Mouse (Mus musculus): ENCODE measurements around the gene Aknad1. TPM values are rescaled to one million over a fixed set of nuclear protein-coding genes. Genes with fewer than 3 reads are reported as not detected.

Aknad1 gene
- polyA plus RNA-seq, 1 experiment from 2014 or later = not detected

GRCm38 (mm10) chr3:108719761-108720160 lies 19.7 kb upstream of the Aknad1 start:
- H3K4me3 ChIP-seq = peak overlapping the region; percentile 76; the same call in 1 of the 2 replicates
- no peaks in the 10 kb centered on the region for H3K36me3 ChIP-seq
- ATAC-seq (ENCODE audit: low read depth) = no peak
- H3K9me3 ChIP-seq = no peaks in the 10 kb centered on the region
- 82% methylated on average over 3 of the region's 3 CpGs for WGBS
- H3K4me1 ChIP-seq (replicated peaks) = peaks cover 27% of the 10 kb centered on the region
- H3K27me3 ChIP-seq = no peaks in the 10 kb centered on the region
- H3K27ac ChIP-seq (replicated peaks) = no peak overlapping the region
- H3K9ac ChIP-seq = 0 out of 2 replicates have a peak overlapping the region, but pooled peaks have one; percentile 34
- H3K4me2 ChIP-seq = peak overlapping the region; percentile 68

- no peaks in the 10 kb centered on the region for H3K9me3 ChIP-seq
- H3K27me3 ChIP-seq = no peaks in the 10 kb centered on the region
- peaks cover 31% of the 10 kb centered on the region for H3K4me1 ChIP-seq (replicated peaks)
- no peaks in the 10 kb centered on the region for H3K36me3 ChIP-seq
- peak overlapping the region; percentile 68 for H3K4me2 ChIP-seq
- H3K9ac ChIP-seq = peak overlapping the region; percentile 88
- peak overlapping the region; percentile 94 for H3K27ac ChIP-seq (replicated peaks)
- peak overlapping the region; percentile 76 for H3K4me3 ChIP-seq
- under 1% methylated on average over 44 of the region's 44 CpGs for WGBS
- ATAC-seq (ENCODE audit: low read depth) = peak; percentile 61; the same call in 1 of the 2 replicates
These were observed 18.1 kb upstream of the Aknad1 start for GRCm38 (mm10) chr3:108721076-108721991.

- H3K9me3 ChIP-seq = no peaks in the 10 kb centered on the region
- H3K36me3 ChIP-seq = no peaks in the 10 kb centered on the region
- peak; percentile 98 for ATAC-seq (ENCODE audit: low read depth)
- peak within 1 kb of the TSS; percentile 68 for H3K4me2 ChIP-seq
- H3K9ac ChIP-seq = peak within 1 kb of the TSS; percentile 88
- 3% methylated on average over 53 of the region's 53 CpGs for WGBS
- no peaks in the 10 kb centered on the region for H3K27me3 ChIP-seq
- peaks cover 31% of the 10 kb centered on the region for H3K4me1 ChIP-seq (replicated peaks)
- H3K27ac ChIP-seq (replicated peaks) = peak within 1 kb of the TSS; percentile 94
- H3K4me3 ChIP-seq = peak within 1 kb of the TSS; percentile 76
These were observed 17.2 kb upstream of the Aknad1 start, which contains the start of gene Gpsm2 for GRCm38 (mm10) chr3:108722036-108722872. Gene Gpsm2 (minus strand): TSS chr3:108722309.

GRCm38 (mm10) chr3:108726413-108726812 lies 13.0 kb upstream of the Aknad1 start:
- WGBS = 93% methylated on average over 7 of the region's 7 CpGs
- Histone ChIP-seq H3K4me3 (no peak overlapping the region), H3K4me2 (no peak overlapping the region), H3K27me3 (no peaks in the 10 kb centered on the region), H3K9me3 (no peaks in the 10 kb centered on the region), H3K36me3 (no peaks in the 10 kb centered on the region), H3K4me1 (replicated peaks) (peaks cover 12% of the 10 kb centered on the region; the same call in 1 of the 2 replicates), H3K9ac (no peak overlapping the region), H3K27ac (replicated peaks) (no peak overlapping the region)
- ATAC-seq (ENCODE audit: low read depth) = no peak

- no peak overlapping the region for H3K4me3 ChIP-seq
- no peak overlapping the region for H3K9ac ChIP-seq
- H3K27ac ChIP-seq (replicated peaks) = no peak overlapping the region
- no peak overlapping the region for H3K4me2 ChIP-seq
- ATAC-seq (ENCODE audit: low read depth) = no peak
- H3K27me3 ChIP-seq = no peaks in the 10 kb centered on the region
- H3K36me3 ChIP-seq = no peaks in the 10 kb centered on the region
- H3K9me3 ChIP-seq = no peaks in the 10 kb centered on the region
- H3K4me1 ChIP-seq (replicated peaks) = peaks cover 12% of the 10 kb centered on the region; the same call in 1 of the 2 replicates
These were observed 12.1 kb upstream of the Aknad1 start for GRCm38 (mm10) chr3:108727344-108727743.

- Histone ChIP-seq H3K4me3 (no peak overlapping the region), H3K9ac (no peak overlapping the region), H3K27ac (replicated peaks) (no peak overlapping the region), H3K9me3 (no peaks in the 10 kb centered on the region), H3K36me3 (no peaks in the 10 kb centered on the region), H3K27me3 (no peaks in the 10 kb centered on the region), H3K4me1 (replicated peaks) (peaks cover 8% of the 10 kb centered on the region; the same call in 1 of the 2 replicates), H3K4me2 (no peak overlapping the region)
- no peak for ATAC-seq (ENCODE audit: low read depth)
- 93% methylated on average over 3 of the region's 3 CpGs for WGBS
These were observed 11.7 kb upstream of the Aknad1 start for GRCm38 (mm10) chr3:108727776-108728175.

GRCm38 (mm10) chr3:108730316-108730715 lies 9.1 kb upstream of the Aknad1 start:
- H3K27me3 ChIP-seq = no peaks in the 10 kb centered on the region
- no peak for ATAC-seq (ENCODE audit: low read depth)
- WGBS = 45% methylated on average over 12 of the region's 12 CpGs

GRCm38 (mm10) chr3:108737761-108738160 lies 1.7 kb upstream of the Aknad1 start:
- Histone ChIP-seq H3K4me3 (no peak overlapping the region), H3K9ac (no peak overlapping the region), H3K4me2 (no peak overlapping the region), H3K36me3 (no peaks in the 10 kb centered on the region), H3K9me3 (no peaks in the 10 kb centered on the region), H3K27ac (replicated peaks) (no peak overlapping the region), H3K27me3 (no peaks in the 10 kb centered on the region), H3K4me1 (replicated peaks) (no peaks in the 10 kb centered on the region)
- no peak for ATAC-seq (ENCODE audit: low read depth)
- 90% methylated on average over 3 of the region's 3 CpGs for WGBS

More at GRCm38 (mm10) chr3:108730316-108730715, 9.1 kb upstream of the Aknad1 start:
- Histone ChIP-seq H3K27ac (replicated peaks) (no peak overlapping the region), H3K9me3 (no peaks in the 10 kb centered on the region), H3K36me3 (no peaks in the 10 kb centered on the region), H3K4me3 (no peak overlapping the region), H3K4me1 (replicated peaks) (no peaks in the 10 kb centered on the region), H3K9ac (no peak overlapping the region), H3K4me2 (no peak overlapping the region)

- Histone ChIP-seq H3K4me2 (no peak overlapping the region), H3K27ac (replicated peaks) (no peak overlapping the region), H3K36me3 (no peaks in the 10 kb centered on the region), H3K27me3 (no peaks in the 10 kb centered on the region), H3K9me3 (0 out of 2 replicates have a peak, but pooled peaks cover 3% of the 10 kb centered on the region), H3K4me1 (replicated peaks) (no peaks in the 10 kb centered on the region), H3K9ac (no peak overlapping the region), H3K4me3 (no peak overlapping the region)
- 79% methylated on average over 4 of the region's 4 CpGs for WGBS
- ATAC-seq (ENCODE audit: low read depth) = no peak
These were observed 4.6 kb downstream of the Aknad1 start for GRCm38 (mm10) chr3:108744060-108744459.

GRCm38 (mm10) chr3:108751061-108751460 lies 11.6 kb downstream of the Aknad1 start:
- Histone ChIP-seq H3K9me3 (no peaks in the 10 kb centered on the region), H3K4me3 (no peak overlapping the region), H3K4me2 (no peak overlapping the region), H3K4me1 (replicated peaks) (no peaks in the 10 kb centered on the region), H3K9ac (no peak overlapping the region), H3K36me3 (no peaks in the 10 kb centered on the region), H3K27ac (replicated peaks) (no peak overlapping the region), H3K27me3 (no peaks in the 10 kb centered on the region)
- no peak for ATAC-seq (ENCODE audit: low read depth)
- WGBS = 75% methylated on average over 6 of the region's 6 CpGs

GRCm38 (mm10) chr3:108751691-108752090 lies 12.2 kb downstream of the Aknad1 start:
- H3K9ac ChIP-seq = no peak overlapping the region
- ATAC-seq (ENCODE audit: low read depth) = no peak

GRCm38 (mm10) chr3:108754541-108754940 lies 15.1 kb downstream of the Aknad1 start:
- H3K27ac ChIP-seq (replicated peaks) = no peak overlapping the region
- H3K4me1 ChIP-seq (replicated peaks) = no peaks in the 10 kb centered on the region
- H3K36me3 ChIP-seq = no peaks in the 10 kb centered on the region
- H3K4me3 ChIP-seq = no peak overlapping the region
- no peaks in the 10 kb centered on the region for H3K9me3 ChIP-seq
- no peaks in the 10 kb centered on the region for H3K27me3 ChIP-seq
- WGBS = 85% methylated on average over 1 of the region's 1 CpGs
- H3K9ac ChIP-seq = no peak overlapping the region
- ATAC-seq (ENCODE audit: low read depth) = no peak
- H3K4me2 ChIP-seq = no peak overlapping the region

More at GRCm38 (mm10) chr3:108751691-108752090, 12.2 kb downstream of the Aknad1 start:
- H3K4me1 ChIP-seq (replicated peaks) = no peaks in the 10 kb centered on the region
- H3K36me3 ChIP-seq = no peaks in the 10 kb centered on the region
- WGBS = 87% methylated on average over 6 of the region's 6 CpGs
- H3K27me3 ChIP-seq = no peaks in the 10 kb centered on the region
- no peak overlapping the region for H3K4me2 ChIP-seq
- H3K4me3 ChIP-seq = no peak overlapping the region
- no peak overlapping the region for H3K27ac ChIP-seq (replicated peaks)
- no peaks in the 10 kb centered on the region for H3K9me3 ChIP-seq
